Mouse (Mus musculus): ENCODE measurements at regions not wholly inside any gene's neighbourhood (a gene's known extent, or its start where the extent isn't known, plus 50 kb on each side); places are given as distances from the start of the nearest gene placed in this dataset.

DNA sequence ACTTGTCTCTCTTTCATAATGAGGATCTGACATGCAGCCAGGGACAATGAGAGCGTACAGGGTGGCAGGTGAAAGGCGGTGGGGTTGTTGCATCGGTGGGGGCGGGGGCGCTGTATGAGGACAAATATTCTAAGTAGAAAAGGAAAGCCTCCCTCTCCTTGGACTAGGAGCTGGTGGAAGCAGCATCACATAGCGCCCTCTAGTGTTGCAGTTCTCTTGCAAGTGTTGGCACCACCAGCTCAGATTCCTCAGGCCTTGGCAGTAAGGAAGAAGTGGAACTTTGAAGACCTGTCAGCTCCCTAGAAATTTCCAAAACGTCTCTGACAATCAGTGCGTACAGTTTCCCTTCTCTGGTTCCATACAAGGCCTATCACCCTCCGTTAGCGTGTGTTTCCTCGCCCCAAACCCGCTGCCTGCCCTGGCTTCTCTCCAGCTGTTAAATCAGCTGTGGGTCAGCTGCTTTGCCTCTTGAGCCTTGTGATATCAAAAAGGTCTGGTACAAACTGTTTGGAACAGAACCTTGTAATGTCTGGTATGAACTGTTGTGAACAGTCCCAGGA lies 240.2 kb upstream of the Ano5 start:
- CTCF ChIA-PET = interaction anchor here (0.5 to 1.7 kb wide), 14 partner anchors 9 to 347 kb away, joined by 3 to 26 read pairs (median 4); no protein-coding TSS in a partner anchor
- POLR2A ChIA-PET = interaction anchor here in 1 of 4 experiments (1.3 kb wide), 1 partner anchor 17 kb away, joined by 4 read pairs; no protein-coding TSS in a partner anchor

GRCm38 (mm10) chr7:51281470-51281869 lies 229.4 kb upstream of the Ano5 start:
- POLR2A ChIA-PET = no interaction called here
- CTCF ChIA-PET = interaction anchor here in 3 of 4 experiments (0.6 to 2.6 kb wide), 4 partner anchors 11 to 608 kb away, joined by 3 to 26 read pairs (median 6); no protein-coding TSS in a partner anchor

DNA sequence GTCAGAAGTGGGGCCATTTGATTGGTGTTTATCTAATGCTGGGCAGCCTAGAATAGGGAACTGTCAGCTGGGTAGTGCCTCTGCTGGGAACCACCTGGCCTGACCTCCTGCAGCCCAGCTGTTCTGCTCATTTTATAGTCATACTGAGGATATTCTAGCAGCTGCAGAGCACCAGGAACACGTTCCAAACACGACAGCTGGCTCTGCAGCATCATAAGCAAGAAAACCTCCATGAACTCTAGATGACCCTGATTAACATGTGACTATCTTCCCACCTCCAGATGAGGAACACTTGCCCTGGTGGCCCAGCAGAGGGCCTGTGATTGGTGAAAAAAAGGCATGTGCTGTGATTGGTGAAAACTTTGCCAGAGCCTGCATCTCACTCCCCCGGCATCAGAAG lies 210.6 kb upstream of the Ano5 start:
- ChIA-PET POLR2A (interaction anchor here in 1 of 4 experiments (1.4 kb wide), 1 partner anchor 10 kb away, joined by 4 read pairs; no protein-coding TSS in a partner anchor), CTCF (interaction anchor here in 2 of 4 experiments (0.6 to 0.7 kb wide), 2 partner anchors 11 to 19 kb away, joined by 3 read pairs; no protein-coding TSS in a partner anchor)

- ChIA-PET POLR2A (no interaction called here), CTCF (no interaction called here)
Observed at GRCm38 (mm10) chr7:51307757-51308156, 203.1 kb upstream of the Ano5 start.

DNA sequence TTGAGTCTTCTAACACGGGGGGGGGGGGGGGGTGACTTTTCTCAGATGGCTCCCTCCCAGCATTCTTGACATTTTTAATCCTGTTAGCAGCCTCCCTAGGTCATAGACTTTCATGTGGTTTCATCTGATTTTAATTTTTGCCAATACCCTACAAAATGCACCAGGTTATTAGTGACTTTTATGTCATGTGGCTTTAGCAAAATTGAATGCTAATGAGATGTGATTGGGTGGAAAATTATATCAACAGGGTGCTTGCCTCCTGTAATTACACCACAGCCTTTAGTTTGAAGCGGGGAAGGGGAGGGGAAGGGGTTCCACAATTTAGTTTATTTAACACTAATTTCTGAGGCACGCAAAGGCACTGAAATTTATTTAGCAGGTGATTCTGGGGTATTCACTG lies 200.6 kb upstream of the Ano5 start:
- ChIA-PET POLR2A (no interaction called here), CTCF (no interaction called here)

DNA sequence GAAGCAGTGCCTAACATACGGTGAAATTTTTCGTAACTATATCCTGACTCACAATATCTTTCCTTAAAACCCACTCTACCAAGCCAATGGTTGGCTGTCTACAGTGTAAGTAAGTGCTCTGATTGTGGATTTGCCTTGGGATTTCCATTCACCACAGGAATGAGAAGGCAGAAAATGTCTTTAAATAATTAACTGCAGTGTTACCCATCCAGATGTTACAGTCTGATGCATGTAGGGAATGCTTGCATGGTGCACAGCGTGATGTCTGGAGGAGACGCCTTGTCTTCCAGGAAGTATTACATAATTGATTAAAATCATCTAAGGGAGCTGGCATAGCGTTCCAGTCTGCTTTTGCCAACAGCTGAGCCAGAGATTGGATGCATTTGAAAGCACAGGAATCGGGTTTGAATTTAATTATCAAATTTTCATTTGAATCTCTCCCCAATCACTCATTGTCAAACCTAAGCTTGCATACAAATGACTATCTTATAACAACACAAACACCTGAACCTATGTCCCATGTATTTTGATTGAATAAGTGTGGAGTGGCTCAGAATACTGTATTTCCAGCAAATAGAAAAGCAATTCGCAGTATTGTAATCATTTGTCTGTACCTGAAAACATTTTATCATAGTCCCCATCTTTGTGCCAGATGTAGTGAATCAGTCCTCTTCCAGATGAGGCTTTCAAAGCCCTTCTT lies 170.8 kb upstream of the Ano5 start:
- CTCF ChIA-PET = no interaction called here
- POLR2A ChIA-PET = no interaction called here

- ChIA-PET POLR2A (no interaction called here), CTCF (no interaction called here)
Observed at GRCm38 (mm10) chr7:51347521-51347920, 163.3 kb upstream of the Ano5 start.

DNA sequence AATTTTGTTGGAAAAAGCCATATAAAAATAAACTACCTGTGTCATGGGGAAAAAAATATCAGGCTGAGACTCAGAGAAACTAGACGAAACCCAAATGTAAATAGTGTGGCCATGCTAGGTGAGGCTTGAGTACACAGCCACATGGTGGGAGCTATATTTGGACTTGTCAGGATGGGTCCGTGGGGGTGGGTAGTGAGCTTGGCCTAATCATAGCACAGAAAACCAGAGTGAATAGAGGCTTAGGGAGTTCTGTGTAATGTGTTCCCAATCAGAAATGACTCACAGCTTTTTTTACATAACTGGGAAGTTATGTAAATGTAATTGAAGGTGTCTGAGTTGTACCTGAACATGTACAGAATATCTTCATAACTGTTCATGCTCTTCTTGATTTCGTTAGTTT lies 150.7 kb upstream of the Ano5 start:
- ChIA-PET CTCF (no interaction called here), POLR2A (interaction anchor here in 1 of 4 experiments (0.6 kb wide), 1 partner anchor 1801 kb away, joined by 3 read pairs; no protein-coding TSS in a partner anchor)

DNA sequence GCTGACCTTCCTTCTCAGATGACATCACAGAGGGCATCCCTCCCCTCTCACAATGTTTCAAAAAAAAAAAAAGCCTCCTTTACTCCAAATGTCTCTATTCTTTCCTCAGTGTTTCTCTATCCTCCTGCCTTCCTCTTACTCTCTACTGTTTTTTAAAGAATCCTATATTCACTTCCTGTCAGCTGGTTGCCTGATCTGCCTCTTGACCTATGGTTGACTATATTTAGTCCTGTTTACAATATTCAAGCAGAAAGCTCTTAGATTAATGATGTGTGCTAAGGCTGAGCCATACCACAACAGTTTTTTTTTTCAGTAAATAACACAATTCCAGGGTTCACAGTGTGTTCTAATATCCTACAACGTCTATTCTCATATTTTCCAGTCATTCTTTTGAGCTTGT lies 133.2 kb upstream of the Ano5 start:
- CTCF ChIA-PET = no interaction called here
- POLR2A ChIA-PET = no interaction called here

Measured in embryonic stem cell, embryonic (primary cell).